Mouse (Mus musculus): ENCODE data around the gene Hist1h2bq. TPM values are rescaled to one million over a fixed set of nuclear protein-coding genes. Genes with fewer than 3 reads are reported as not detected.
"Not testable (repeated sequence)": the region's sequence is repeated elsewhere in the genome, so short reads cannot be mapped to it uniquely, and the experiment has no call there.

The Hist1h2bq gene
- polyA plus RNA-seq (2011; ENCODE audit: insufficient read length, low read depth, missing spikeins), result 1.0 and 2.3 TPM in 2 replicates

DNA sequence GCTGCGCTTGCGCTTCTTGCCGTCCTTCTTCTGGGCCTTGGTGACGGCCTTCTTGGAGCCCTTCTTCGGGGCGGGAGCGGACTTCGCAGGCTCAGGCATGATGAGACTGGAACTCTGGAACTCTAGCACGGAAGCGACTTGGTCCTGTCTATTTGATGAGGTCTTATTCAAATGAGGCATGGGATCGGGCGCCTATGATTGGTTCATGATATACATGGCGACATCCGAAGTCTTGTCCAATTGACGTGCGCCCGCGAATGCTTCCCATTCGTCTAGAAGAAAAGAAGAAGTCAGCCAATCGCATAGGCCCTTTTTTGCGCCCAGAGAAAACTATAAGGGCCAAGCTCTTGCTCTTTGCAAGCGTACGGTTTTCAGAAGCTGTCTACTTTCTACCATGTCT lies at the start of gene Hist1h2bq, which contains the start of gene Hist1h2ao:
Gene Hist1h2bq (minus strand): TSS at position 125 of the 400 bp plus-strand sequence.
Gene Hist1h2ao (plus strand): TSS at position 393 of the 400 bp plus-strand sequence.
- not testable (repeated sequence) for H3K4me3 ChIP-seq (ENCODE audit: insufficient read depth, low read length); H3K4me1 ChIP-seq (ENCODE audit: control insufficient read depth, insufficient read depth, low read length); H3K27ac ChIP-seq (ENCODE audit: insufficient read depth, low read length)

DNA sequence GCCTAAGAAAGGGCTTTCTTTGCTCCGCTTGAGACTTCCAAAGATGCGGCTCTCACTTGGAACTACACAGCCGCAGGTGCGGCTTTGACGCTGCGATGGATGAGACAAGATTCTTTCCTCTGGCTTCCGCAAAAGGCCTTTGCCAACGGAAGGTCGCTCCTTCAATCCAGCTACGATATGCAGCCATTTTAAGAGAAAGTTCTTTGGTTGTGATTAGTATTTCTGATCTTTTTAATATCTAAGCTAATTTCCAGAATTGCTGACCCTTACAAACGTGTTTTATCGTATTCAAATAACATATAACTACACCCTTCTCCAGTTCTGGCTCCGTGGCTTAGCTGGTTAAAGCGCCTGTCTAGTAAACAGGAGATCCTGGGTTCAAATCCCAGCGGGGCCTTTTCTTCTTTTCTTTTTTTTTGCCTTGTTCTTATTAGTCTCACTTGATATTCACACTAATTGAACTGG lies 45.7 kb upstream of the Hist1h2bq start:
- Histone ChIP-seq H3K4me1 (ENCODE audit: control insufficient read depth, insufficient read depth, low read length) (peaks cover 4% of the 10 kb centered on the region; the same call in 1 of the 2 replicates), H3K27ac (ENCODE audit: insufficient read depth, low read length) (no peak overlapping the region), H3K4me3 (ENCODE audit: insufficient read depth, low read length) (peak overlapping the region; percentile 97)
- no peak for TF ChIP-seq CTCF (IDR thresholded peaks at IDR 0.05; ENCODE audit: borderline replicate concordance, insufficient read depth, low read length)
- no peak for TF ChIP-seq POLR2A (IDR thresholded peaks at IDR 0.05; ENCODE audit: low read depth, low read length)

DNA sequence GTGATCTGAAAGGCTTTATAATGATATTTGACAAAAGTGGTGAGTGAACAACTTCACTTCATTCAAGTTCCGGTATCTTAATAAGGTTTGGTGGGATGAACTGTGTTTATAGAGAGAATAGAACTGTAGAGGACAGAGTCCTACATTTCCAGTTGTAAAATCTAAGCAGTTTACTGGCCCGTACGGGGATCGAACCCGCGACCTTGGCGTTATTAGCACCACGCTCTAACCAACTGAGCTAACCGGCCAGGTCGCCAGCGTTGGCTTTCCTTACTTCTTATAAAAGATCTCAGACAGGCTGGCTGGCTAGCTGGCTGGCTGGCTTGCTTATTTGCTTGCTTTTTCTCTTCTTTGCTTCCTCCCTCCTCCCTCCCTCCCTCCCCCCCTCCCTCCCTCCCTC lies 45.1 kb upstream of the Hist1h2bq start:
- H3K27ac ChIP-seq (ENCODE audit: insufficient read depth, low read length), result no peak overlapping the region
- peaks cover 4% of the 10 kb centered on the region; the same call in 1 of the 2 replicates for H3K4me1 ChIP-seq (ENCODE audit: control insufficient read depth, insufficient read depth, low read length)
- H3K4me3 ChIP-seq (ENCODE audit: insufficient read depth, low read length), result no peak overlapping the region
- TF ChIP-seq POLR2A (IDR thresholded peaks at IDR 0.05; ENCODE audit: low read depth, low read length) (no peak), CTCF (IDR thresholded peaks at IDR 0.05; ENCODE audit: borderline replicate concordance, insufficient read depth, low read length) (no peak)

DNA sequence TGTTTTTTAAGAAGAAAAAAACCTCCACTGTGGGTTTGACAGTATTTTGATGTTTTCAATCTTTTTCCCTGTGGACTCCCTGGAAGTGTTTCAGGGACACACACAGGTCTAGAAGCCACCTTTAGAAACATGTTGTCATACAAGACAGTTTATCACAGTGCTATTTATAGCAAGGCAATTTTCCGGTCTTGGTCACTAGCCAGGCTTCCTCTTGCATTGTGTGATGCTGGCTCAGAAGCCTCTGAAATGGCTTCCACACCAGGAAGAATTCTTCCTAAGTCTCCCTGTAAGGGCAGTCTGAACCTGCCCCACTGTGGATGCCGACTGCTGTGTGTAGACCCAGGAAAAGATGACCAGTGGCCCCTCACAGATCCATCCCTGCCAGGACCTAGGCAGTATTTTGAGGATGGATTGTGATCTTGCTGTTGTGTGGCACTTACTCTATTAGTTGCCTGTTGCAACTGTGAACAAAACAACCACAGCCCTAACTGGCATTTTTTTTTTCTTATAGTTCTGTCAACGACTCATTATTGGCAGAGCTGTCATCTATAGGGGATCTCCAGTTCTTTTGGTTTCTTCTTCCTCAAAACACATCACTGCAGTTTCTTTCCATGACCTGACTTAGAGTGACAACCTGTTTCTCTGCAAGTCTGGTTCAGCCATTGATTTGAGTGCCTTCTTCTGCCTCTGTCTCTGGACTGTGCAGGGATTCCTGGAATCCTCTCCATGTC lies 42.4 kb upstream of the Hist1h2bq start:
- no peak overlapping the region for H3K27ac ChIP-seq (ENCODE audit: insufficient read depth, low read length)
- H3K4me3 ChIP-seq (ENCODE audit: insufficient read depth, low read length), result no peak overlapping the region
- peaks cover 4% of the 10 kb centered on the region; the same call in 1 of the 2 replicates for H3K4me1 ChIP-seq (ENCODE audit: control insufficient read depth, insufficient read depth, low read length)
- TF ChIP-seq POLR2A (IDR thresholded peaks at IDR 0.05; ENCODE audit: low read depth, low read length) (no peak), CTCF (IDR thresholded peaks at IDR 0.05; ENCODE audit: borderline replicate concordance, insufficient read depth, low read length) (no peak)

DNA sequence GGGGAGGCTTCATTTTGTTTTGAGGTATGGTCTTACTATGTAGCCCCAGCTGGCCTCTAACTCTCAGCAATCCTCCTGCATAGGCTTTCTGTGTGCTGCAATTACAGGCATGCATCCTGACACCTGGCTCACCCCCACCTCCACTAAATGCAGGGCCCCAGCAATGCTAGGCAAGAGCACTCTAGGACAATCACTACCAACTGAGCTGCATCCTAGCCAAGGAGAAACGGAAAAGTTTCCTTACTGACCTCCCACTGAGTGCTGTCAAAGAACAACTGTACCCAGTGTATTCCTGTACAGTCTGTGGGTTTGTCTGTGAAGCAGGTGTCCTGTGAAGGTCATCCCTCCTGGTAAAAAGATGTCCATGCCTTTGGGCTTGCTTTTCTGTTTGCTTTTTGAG lies 40.7 kb upstream of the Hist1h2bq start:
- H3K27ac ChIP-seq (ENCODE audit: insufficient read depth, low read length); H3K4me1 ChIP-seq (ENCODE audit: control insufficient read depth, insufficient read depth, low read length); H3K4me3 ChIP-seq (ENCODE audit: insufficient read depth, low read length): not testable (repeated sequence)

DNA sequence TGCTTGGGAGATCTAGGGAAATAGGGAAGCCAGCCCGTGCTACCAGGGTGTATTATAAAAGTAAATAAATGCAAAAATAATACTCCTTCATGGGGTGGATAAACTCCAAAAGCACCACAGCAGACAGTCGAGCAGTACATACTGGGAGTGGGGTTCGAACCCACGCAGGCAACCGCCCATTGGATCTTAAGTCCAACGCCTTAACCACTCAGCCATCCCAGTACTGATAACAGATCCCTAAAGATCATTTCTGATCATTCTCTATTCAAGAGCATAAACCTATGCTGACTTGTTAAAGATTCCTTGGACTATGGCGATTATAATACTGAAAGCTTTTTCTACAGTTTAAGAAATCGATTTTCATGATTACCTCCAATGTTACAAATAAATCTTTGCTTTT lies 37.9 kb upstream of the Hist1h2bq start:
- Histone ChIP-seq H3K27ac (ENCODE audit: insufficient read depth, low read length) (no peak overlapping the region), H3K4me1 (ENCODE audit: control insufficient read depth, insufficient read depth, low read length) (peaks cover 4% of the 10 kb centered on the region; the same call in 1 of the 2 replicates), H3K4me3 (ENCODE audit: insufficient read depth, low read length) (no peak overlapping the region)
- TF ChIP-seq POLR2A (IDR thresholded peaks at IDR 0.05; ENCODE audit: low read depth, low read length) (no peak), CTCF (IDR thresholded peaks at IDR 0.05; ENCODE audit: borderline replicate concordance, insufficient read depth, low read length) (no peak)

DNA sequence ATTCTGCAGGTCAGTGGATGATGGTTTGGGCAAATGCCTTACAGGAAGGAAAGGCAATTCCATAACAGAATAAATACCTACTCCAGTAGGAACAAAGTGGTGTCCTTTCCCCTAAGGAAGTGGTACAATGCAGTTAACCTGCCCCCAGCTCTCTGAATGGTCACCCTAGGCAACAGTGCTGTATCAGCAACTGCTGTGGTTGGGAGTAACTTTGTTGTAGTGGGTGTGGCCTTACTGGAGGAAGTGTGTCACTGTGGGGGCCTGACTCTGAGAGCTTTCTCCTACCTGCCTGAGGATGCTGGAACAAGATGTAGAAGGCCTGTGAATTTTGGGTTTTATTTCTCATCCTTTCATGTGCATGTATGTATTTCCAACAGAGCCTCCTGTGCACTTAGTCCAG lies 36.4 kb upstream of the Hist1h2bq start:
- not testable (repeated sequence) for H3K4me3 ChIP-seq (ENCODE audit: insufficient read depth, low read length); H3K27ac ChIP-seq (ENCODE audit: insufficient read depth, low read length); H3K4me1 ChIP-seq (ENCODE audit: control insufficient read depth, insufficient read depth, low read length)

DNA sequence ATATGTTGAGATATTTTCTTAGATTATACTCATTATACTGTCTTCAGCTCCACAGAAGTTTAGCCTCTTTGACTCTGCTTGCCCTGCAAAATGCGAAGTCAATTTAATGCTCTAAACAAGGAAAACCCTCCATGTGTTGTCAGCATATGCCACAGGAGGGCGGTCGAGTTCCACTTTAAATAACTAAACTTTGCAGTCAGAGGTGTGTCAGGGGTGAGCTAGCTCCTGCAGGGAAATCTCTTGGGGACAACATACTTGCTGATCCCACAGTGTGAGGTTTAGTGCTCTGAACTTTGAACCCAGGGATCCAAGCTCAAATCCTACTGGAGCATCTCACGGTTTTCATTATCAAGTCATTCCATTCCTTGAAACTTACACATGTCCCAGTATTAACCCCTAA lies 30.5 kb upstream of the Hist1h2bq start:
- not testable (repeated sequence) for H3K4me3 ChIP-seq (ENCODE audit: insufficient read depth, low read length); H3K4me1 ChIP-seq (ENCODE audit: control insufficient read depth, insufficient read depth, low read length); H3K27ac ChIP-seq (ENCODE audit: insufficient read depth, low read length)

DNA sequence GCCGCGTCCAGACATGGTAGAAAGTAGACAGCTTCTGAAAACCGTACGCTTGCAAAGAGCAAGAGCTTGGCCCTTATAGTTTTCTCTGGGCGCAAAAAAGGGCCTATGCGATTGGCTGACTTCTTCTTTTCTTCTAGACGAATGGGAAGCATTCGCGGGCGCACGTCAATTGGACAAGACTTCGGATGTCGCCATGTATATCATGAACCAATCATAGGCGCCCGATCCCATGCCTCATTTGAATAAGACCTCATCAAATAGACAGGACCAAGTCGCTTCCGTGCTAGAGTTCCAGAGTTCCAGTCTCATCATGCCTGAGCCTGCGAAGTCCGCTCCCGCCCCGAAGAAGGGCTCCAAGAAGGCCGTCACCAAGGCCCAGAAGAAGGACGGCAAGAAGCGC lies 23.5 kb upstream of the Hist1h2bq start, which contains the start of the genes Hist1h2ap and Hist1h2br:
Gene Hist1h2ap (minus strand): TSS at position 47 of the 400 bp plus-strand sequence.
Gene Hist1h2br (plus strand): TSS at position 283 of the 400 bp plus-strand sequence.
- not testable (repeated sequence) for H3K4me3 ChIP-seq (ENCODE audit: insufficient read depth, low read length); H3K4me1 ChIP-seq (ENCODE audit: control insufficient read depth, insufficient read depth, low read length); H3K27ac ChIP-seq (ENCODE audit: insufficient read depth, low read length)

DNA sequence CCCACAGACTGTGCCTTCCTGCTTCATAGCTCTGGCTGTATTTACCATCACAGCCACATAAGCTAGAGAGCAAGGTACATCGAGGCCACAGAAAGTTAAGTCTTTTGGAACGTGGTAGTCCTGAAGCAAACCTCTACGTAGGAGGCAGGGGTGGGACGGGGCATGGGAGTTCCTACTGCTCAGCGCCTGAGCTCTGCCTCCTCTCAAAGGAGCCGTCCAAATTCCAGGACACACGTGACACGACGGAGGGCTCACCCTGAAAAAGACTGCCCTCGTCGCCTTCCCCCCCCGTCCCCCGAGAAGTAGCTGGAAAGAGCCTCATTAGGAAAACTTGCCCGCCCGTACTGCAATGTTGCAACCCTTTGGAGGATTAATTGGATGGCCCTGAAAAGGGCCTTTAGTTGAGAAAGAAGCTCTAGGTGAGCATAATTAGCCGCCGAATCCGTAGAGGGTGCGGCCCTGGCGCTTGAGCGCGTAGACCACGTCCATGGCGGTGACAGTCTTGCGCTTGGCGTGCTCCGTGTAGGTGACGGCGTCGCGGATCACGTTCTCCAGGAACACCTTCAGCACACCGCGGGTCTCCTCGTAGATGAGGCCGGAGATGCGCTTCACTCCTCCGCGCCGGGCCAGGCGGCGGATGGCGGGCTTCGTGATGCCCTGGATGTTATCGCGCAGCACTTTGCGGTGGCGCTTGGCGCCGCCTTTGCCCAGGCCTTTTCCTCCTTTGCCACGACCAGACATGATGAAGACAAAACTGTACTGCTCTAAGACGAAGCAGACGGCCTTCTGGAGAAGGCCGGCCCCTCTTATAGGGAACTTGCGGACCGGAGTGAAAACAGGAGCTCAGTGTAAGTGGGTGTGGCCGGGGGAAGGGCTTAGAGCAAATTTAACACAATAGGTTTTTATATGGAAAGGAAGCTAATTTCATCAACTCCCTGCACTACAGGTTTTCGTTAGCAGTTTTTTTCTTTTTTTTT lies 21.7 kb upstream of the Hist1h2bq start, which contains the start of gene Hist1h4n:
Gene Hist1h4n (minus strand): TSS at position 779 of the 977 bp plus-strand sequence.
- not testable (repeated sequence) for H3K4me3 ChIP-seq (ENCODE audit: insufficient read depth, low read length); H3K27ac ChIP-seq (ENCODE audit: insufficient read depth, low read length); H3K4me1 ChIP-seq (ENCODE audit: control insufficient read depth, insufficient read depth, low read length)
- peak; percentile 54 for TF ChIP-seq POLR2A (IDR thresholded peaks at IDR 0.05; ENCODE audit: low read depth, low read length)

Measured in embryonic fibroblast, embryonic 13.5 days (primary cell).